Mouse (Mus musculus): ENCODE measurements around the gene Itpr1.

DNA sequence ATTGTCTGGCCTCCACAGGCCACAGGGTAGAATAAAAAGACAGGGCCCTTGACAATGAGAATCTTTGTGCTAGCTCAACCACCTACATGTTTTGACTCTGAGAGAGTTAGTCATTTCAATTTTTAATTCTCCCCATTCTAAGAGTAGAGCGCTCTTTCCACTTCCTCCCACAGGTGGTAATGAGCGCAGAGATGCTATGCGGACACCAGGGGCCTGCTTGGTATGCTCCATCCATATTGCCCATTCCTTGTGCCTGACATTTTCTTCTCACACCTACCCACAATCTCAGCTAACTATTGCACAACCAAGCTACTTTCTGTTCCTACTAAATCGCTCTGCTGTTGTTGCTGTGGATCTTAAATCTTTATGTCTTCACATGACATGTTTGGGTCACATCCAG lies 341.5 kb downstream of the Itpr1 start:
- no peak for TF ChIP-seq POLR2A (IDR thresholded peaks at IDR 0.05; ENCODE audit: insufficient read depth, low read depth, low read length)
- TF ChIP-seq CTCF (IDR thresholded peaks at IDR 0.05; ENCODE audit: insufficient read depth, low read depth, low read length) = no peak

Data from olfactory bulb, adult 2 months (tissue).